Mouse (Mus musculus) urinary bladder, postnatal 25 days (tissue): ENCODE results near the gene Nudt9.

ENCODE experiments used
- DNase-seq: peaks from one replicate; pipeline ENCODE4 v3.0.0; 2022; ENCODE audit warnings: low spot score

Gene Nudt9

DNA sequence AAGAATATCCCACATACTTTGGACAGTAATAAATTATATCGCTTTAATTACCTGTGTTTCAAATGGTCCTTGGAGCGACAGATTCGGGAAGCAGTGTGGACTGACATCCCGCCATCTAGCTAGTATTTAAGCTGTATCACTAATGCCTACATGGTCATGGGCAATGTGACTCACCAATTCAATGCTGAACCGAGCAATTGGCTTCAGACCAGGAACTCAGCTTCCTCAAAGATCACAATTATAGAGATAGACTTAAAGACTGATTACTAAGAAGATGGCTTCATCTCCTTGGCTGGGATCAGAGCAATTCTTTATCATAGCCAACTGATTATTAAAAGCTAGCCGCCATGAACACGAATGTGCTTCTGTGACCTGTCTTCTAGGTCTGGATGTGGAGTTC is 31.4 kb downstream of the Nudt9 start, which contains the start of gene Gm17660:
Gene Gm17660 (minus strand): TSS at position 101 of the 400 bp plus-strand sequence.
- DNase-seq: no peak

DNA sequence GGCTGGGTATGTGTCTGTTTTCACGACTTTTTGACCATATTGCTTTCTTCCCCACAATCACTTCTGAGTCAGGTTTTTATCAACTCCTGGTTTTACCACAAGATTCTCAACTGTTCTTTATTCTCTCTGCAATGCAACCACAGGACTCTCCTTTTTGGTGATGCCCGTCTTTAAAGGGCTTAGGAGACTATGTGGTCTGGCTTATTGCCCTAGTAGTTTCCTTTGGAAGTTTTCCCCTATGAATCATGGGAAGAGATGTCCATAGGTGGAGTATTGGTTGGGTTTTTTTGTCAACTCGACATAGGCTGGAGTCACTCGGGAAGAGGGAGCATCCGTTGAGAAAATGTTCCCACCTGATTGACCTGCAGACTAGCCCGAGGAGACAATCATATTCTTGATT is 34.6 kb downstream of the Nudt9 start:
- DNase-seq: no peak

DNA sequence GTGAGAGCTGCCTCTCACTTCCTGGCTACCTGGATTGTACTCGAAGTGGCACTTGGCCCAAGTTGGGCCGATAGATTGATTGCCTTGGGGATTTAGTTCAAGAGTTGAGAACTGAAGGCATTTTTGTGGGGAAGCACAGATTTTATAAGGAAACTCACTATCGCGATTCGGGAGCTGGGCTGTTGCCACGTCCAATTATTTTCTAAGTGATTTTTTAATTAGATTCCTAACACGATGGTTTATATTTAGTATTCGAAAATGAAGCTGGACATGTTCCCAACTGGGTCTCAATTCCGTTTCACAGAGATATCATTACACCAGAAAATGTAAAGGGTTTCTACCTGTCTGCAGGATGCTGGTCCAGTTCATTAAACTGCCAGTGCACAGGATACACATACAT is 39.3 kb downstream of the Nudt9 start:
- no peak for DNase-seq

DNA sequence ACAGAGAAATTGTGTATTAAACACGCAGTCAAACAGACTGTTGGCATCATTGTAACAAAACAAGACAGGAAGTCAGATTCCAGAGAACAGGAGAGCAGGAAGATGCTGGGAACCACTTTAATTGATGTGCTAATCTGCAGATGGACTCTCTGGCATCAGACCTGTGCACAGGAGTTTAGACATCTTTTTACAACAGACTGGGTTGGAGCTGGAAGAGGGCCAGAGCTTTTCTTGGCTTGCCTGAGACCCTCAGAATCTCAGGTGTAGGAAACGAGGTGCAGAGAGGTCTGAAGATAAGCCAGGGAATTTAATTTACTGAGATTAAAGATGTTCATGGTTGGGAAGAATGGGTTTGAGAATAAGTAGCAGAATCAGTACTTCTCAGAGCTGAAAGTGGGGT is 43.6 kb downstream of the Nudt9 start:
- no peak for DNase-seq

DNA sequence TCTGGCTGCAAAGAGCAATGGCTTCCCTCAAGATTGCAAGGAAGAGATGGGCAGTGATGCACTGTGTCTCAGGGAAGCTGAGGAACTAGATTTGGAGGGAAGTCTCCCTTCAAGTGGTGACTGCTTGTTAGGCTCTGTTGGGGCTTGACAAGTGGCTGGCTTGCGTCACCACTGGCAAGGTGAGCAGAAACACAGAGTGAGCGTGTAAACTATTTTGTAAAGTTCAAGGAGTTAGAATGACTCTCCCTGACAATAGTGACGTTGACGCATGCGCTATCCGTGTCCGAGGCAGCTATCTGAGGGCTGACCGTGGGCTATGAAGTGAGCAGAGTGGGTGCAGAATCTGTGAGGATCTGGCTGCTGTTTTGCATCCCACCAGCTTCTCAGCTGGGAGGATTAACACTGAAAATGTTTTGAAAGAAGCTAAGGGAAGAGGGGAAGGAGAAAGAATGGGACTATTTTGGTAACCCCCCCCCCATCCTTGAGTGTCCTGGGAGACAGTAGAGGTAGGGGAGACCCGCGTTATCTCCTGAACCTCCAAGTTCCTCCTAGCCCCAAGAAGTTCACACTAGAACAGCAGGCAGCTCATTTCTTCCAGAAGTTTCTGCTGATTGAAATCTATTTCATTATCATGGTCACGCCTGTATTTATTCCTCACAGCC is 49.4 kb downstream of the Nudt9 start:
- DNase-seq: no peak

DNA sequence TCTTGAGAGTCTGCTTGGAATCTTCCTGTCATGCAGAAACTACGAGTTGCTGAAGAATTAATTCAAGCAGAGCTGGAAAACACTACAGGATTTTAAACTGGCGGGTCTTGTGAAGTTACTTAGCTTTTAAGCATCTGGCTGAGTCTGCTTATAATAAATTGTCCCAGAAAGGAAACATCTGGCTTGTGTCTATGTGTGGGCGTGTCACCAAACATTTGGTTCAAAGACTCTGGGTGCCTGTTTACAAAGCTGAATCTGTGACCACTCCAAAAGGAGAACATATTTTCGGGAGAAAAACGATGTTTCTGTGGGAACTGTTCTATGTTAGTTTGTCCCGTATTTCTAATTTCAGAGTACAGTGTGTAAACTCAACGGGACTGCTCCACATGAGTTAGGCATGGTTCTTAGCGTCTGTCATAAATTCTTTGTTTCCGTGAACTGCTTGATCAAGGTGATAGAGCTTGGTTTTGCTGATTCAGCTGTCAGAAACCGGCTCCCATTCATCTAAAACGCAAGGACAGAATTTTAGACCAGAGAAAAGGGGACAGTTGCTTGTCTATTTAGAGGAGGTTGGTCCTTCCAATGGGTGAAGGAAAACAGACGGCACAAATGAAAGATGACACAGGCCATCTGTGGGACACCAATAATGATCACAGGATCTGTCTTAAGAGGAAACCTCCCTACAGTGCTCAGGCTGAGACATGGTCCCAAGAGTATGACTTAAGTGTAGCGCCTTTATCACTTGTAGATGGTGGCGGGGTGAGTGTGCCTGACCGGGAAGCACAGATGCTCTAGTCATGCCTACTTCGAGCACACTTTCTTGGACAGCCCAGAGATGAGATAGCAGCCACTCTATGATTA is 50.2 kb downstream of the Nudt9 start:
- DNase-seq: no peak

DNA sequence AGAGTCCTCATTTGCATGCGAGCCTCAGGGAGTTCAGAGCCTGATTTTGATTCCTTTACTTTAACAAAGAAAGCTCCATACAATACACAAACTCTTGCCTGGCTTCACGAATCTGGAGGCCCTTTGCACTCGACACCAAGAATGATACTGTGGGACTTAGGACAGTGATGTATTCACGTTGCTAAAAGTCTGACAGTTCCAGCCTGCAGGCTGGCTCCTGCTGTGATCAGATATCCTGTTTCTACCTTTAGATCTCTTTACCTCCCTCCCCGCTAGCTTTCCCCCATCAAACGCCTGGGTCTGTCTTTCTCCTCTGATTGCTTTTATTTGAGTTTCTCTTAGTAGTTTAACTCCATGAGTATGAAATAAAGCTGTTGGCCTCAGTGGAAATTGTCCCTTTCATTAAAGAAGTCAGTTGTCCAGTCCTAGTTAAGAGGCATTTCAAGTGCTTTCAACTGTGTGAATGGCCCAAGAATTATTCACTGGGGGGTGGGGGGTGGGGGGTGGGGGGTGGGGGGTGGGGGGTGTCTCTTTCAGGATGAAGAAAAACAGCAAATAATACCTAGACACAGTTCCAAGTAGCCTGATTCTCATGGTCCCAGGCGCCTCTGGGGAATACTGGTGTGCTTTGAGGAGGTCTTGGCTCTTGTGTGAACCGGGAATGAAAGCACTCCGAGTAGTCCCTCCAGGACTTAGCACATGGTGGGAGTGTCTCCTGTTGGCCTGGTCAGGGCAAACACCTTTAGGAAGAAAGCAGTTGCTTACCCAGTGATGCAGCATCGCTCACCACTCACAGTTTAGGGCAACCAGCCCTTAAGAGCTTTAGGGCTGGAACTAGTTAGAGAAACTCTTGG is 55.8 kb downstream of the Nudt9 start:
- no peak for DNase-seq

DNA sequence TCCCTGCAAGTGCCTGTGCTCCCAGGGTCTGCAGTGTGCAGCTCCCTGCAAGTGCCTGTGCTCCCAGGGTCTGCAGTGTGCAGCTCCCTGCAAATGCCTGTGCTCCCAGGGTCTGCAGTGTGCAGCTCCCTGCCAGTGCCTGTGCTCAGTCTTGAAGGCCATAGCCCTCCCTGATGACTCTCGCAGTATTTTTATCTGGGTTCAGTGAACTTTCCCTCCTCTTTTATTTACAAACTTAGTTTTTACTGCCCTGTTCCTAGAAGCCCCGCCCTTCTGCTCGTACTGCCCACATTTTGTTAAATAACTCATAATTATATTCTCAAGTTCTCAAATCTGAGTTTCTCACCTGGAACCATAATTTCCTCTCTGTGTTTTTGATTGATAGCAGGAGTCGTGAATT is 57.1 kb downstream of the Nudt9 start:
- no peak for DNase-seq

DNA sequence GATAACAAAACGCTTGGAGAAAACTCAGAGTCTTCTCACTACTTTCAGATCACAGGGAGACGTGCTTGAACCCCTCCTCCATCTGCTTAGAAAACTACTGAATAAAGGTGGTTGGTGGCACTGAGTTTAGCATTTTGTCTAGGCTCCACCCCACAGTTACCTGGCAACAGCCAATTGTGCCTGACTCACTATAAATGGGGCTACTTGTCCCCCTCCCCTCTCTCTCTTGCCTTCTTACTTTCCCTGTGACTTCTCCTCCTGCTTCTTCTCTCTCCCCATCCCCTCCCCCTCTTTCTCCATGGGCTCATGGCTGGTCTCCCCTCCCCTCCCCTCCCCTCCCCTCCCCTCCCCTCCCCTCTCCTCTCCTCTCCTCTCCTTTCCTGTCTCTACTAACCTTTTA is 58.0 kb downstream of the Nudt9 start:
- no peak for DNase-seq

DNA sequence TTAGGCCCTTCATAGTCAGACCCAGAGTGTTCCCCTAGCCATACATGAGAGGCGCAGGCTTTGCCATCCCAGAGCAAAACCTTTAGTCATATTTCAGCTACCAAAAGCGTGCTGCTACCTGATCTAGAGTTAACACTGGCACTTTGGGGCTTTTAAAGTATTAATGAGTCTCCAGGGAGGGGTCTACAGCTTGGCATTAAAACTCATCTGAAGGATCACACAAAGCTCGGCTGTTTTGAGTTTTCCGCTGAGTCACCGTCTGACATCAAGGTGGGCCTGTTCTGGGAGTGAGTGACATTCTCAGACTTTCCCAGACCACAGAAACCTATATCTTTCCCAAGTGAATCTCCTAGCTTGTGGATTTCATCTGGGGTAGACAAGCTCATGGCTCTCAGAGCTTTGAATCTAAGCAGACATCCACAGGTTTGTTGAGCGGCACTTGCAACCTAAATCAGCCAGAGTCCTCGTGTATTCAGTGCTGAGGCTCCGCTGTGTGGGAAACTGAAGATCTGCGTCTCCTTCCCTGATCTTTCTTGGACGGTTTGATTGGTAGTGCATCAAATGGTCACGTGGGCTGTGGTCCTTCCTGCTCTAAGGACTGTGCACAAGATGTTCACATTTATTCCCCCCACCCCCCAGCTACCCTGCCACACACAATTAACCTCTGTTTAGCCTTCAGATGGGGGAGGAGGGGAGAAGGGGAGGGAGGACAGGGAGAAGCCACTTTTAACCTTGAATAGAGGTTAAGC is 62.2 kb downstream of the Nudt9 start:
- DNase-seq: no peak

DNA sequence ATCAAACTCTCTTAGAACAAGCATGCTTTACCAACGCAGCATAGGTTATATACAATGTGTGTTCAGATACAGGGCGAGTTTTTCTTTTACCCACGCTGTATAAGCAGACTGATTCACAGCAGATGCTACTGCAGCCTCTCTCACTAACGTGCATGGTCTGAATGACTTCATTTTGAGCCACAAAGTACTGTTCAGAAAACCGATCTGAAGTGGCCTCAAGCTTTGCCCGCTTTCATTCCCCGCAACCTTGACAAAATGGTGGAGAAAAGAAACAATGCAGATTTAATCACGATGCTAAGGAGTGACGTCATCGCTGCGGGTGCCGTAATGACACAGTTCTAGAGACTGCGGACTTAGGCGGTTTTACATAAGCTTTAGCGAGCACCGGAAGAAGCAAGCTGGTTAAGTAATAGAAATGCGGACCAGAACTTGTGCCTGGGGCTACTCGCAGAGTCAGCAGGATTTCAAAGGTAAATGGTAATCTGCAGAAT is 62.8 kb downstream of the Nudt9 start:
- no peak for DNase-seq

DNA sequence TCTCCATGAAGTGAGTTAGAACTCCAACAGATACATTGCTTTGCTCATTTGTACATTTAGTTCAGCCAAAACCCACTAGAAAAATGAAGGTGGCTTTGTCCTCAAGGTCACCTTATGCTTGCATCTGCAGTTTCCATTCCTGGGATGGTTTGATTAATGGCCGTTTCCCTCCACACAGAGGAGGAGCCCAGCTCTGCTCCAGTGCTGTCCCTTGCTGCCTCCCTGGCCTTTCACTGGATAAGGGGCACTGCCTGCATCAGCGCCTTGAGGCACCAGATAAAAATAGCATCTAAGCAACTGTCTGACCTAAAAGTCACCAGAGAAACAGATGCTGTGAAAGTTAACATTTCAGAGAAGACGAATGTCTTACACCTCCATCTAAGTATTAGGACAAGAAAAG is 63.4 kb downstream of the Nudt9 start:
- no peak for DNase-seq

DNA sequence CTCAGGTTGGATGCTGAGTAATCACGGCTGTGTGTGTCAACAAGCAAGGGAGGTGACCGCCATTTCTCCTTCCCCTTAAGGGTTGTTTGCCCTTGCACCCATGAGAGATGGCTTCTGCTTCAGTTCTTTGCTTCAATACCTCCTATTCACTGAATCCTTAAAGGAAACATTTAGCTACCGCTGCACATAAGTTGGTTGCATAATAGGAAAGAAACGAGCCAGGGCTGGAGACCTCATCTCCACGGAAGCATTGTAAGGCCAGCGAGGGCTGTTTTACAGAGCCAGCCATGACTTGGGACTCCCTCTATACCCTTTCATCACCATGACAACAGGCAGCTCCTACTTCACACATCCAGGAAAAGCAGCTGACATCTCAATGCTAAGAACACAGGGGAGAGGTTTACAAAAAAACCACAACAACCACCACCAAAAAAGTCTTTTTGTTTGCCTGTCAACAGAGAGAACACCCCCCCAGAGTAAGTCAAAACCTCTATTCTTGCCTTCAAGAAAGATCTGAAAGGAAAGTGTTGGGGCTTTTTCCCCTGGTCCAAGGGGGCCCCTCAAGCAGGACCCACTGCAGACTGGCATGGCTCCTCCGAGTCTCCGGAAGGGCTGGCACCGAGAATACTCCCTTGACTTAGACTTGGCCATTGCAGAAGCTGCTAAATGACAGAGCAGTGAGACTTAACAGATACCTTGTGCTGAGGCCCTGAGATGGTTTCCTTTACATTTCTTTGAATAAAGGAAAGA is 64.2 kb downstream of the Nudt9 start:
- DNase-seq: no peak

DNA sequence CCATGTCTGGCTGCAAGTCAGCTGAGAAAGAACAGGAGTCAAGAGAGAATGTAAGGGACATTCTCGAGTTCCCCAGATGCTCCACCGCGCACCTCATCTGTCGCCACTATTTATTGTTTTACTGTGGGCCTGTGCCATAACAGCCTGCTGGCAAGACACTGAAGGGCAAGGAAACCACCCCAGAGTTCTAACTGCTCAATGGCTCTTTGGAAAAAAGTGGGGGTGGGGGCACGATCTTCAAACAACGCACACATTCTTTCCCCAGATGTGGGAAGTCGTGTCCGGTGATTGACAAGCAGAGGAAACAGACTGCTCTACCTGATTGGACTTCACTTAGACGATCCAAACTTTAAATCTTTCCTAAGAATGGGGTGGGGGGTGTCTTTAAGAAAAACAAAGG is 65.9 kb downstream of the Nudt9 start:
- no peak for DNase-seq

DNA sequence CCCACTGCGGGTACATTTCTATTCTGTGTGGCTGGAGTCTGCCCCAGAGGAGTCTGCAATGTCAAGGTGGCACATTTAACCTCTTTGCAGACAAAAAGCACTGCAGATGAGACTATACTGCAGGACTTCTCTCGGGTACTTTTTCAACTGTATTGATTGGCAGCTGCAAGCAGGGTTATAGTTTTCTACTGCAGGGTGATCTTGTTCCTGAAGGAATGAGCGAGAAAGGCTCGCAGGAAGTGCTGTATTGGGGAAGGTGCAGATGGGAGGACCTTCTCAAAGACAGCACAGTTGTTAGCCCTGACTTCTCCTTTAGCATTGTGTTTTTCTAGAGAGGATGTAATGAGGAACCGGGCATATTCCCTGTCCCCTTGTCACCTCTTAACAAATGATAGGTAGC is 66.4 kb downstream of the Nudt9 start:
- no peak for DNase-seq

DNA sequence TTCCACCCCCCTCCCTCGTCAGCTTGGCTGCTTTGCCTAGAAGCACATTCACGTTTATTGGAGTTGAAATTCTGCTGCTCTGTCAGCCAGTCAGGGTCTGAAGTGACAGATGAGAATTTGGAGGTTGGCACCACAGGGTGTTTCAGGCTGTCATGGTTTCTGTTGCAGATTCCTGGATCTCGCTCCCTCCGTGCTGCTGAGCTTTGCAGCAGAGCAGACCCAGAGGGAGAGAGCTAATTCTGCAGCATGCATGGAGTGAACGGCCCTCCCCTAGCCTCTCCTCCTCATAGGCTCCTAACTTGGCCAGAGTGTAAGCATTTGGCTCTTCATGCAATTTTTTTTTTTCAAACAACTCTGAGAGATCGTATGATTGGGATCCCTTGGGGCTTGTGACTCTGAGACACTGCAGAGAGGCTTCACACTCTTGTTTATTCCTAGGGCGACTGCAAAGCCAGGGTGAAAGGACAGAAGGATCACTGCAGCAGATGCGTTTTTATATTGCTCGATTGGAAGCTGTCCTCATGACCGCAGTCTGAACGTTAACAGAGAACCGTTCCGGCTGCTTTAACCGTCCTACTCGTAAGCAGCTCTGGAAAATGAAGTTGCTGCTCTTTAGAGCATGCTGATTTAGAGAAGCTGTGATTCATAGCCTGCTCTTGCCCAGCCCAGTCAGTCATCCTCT is 67.5 kb downstream of the Nudt9 start, which contains the start of gene Sparcl1:
Gene Sparcl1 (minus strand): TSS at position 243 of the 682 bp plus-strand sequence.
- no peak for DNase-seq
